Mouse (Mus musculus) lung, embryonic 15.5 days (tissue): ENCODE measurements around the gene Cntnap5a. TPM values are rescaled to one million over a fixed set of nuclear protein-coding genes. Genes with fewer than 3 reads are reported as not detected.
"Not testable (repeated sequence)": the region's sequence is repeated elsewhere in the genome, so short reads cannot be mapped to it uniquely, and the experiment has no call there.

Experiments
- ATAC-seq: fragments of 200-750 bp; cut with Nextera tagmentation; 2 replicates; pipeline ENCODE4 v1.8.0; 2017; ENCODE audit warnings: moderate number of reproducible peaks, borderline replicate concordance; ENCODE audit not compliant: low FRiP score, low TSS enrichment; ENCODE audit errors: extremely low read depth
- H3K27ac ChIP-seq: fragments of 300-500 bp; sonication (generic); 2 replicates; pipeline ENCODE4 v1.5.1; 2015; ENCODE audit warnings: moderate library complexity, mild to moderate bottlenecking, inconsistent platforms
- H3K27me3 ChIP-seq: fragments of 300-500 bp; sonication (generic); 2 replicates; pipeline ENCODE4 v1.6.1; 2015; ENCODE audit warnings: inconsistent platforms
- H3K36me3 ChIP-seq: fragments of 300-500 bp; sonication (generic); 2 replicates; pipeline ENCODE4 v1.6.1; 2015; ENCODE audit warnings: inconsistent platforms
- H3K4me1 ChIP-seq: fragments of 300-500 bp; sonication (generic); 2 replicates; pipeline ENCODE4 v1.6.1; 2015; ENCODE audit warnings: inconsistent platforms
- H3K4me2 ChIP-seq: fragments of 300-500 bp; sonication (generic); 2 replicates; pipeline ENCODE4 v1.6.1; 2015; ENCODE audit warnings: inconsistent platforms, mild to moderate bottlenecking, moderate library complexity
- H3K4me3 ChIP-seq: fragments of 300-500 bp; sonication (generic); 2 replicates; pipeline ENCODE4 v1.5.1; 2015; ENCODE audit warnings: mild to moderate bottlenecking, inconsistent platforms
- H3K9ac ChIP-seq: fragments of 300-500 bp; sonication (generic); 2 replicates; pipeline ENCODE4 v1.6.1; 2015; ENCODE audit warnings: inconsistent platforms
- H3K9me3 ChIP-seq: fragments of 300-500 bp; sonication (generic); 2 replicates; pipeline ENCODE4 v1.6.1; 2016; ENCODE audit warnings: inconsistent platforms
- WGBS: fragments of 180-500 bp; shearing (Covaris S2); methylation state at CpG from one replicate; pipeline ENCODE4 v1.1.7; 2015; 5-methylcytosine and 5-hydroxymethylcytosine counted together
- polyA plus RNA-seq: library from polyadenylated mRNA; unstranded; fragments of >200 nt; fragmentation: Nextera tagmentation; extraction: Ambion mirVana; gene quantifications from 2 replicates; pipeline ENCODE4 v1.2.1, GENCODE M21; 2015

Cntnap5a gene
- polyA plus RNA-seq, 1 experiment from 2014 or later, result 0.01 TPM

DNA sequence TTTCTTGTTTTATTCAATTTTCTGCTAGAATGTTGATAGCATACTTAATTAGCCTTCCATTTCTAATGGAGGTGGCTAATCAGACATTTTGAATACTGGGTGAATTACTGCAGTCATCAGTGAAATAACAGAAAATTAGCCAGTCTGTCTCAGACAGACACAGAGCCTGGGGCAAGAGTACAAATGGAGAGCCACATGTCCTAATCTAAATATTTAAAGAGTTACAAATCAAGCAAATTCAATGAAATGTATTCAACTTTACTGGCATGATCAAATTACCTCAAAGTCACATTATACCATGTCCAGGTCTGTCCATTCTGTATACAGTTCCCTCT lies 423.1 kb downstream of the Cntnap5a start:
- Histone ChIP-seq H3K4me3 (no peak overlapping the region), H3K9me3 (no peaks in the 10 kb centered on the region), H3K4me1 (no peaks in the 10 kb centered on the region), H3K4me2 (no peak overlapping the region), H3K27ac (no peak overlapping the region), H3K36me3 (no peaks in the 10 kb centered on the region), H3K9ac (no peak overlapping the region), H3K27me3 (no peaks in the 10 kb centered on the region)
- ATAC-seq, result no peak

DNA sequence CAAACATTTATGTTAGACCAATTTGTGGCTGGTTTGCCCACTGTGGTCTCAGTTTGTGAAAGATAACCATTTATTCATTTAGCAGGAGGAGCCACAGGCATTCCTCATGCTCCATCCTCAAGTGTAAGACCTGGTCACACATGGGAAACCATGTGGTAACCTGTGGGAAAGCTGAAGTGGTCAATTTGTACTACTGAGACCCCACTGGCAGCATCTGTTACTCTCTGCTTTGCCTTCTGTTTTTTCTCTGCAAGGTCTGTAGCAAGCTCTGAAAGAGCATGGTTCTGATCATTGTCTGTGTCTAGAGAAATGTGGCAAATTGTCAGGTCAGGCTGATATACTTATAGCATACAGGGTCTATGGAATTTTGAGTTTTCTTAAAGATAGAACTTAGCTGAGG lies 423.8 kb downstream of the Cntnap5a start:
- Histone ChIP-seq H3K9ac (no peak overlapping the region), H3K27ac (no peak overlapping the region), H3K36me3 (no peaks in the 10 kb centered on the region), H3K9me3 (no peaks in the 10 kb centered on the region), H3K27me3 (no peaks in the 10 kb centered on the region), H3K4me3 (no peak overlapping the region), H3K4me1 (no peaks in the 10 kb centered on the region), H3K4me2 (no peak overlapping the region)
- ATAC-seq, result no peak

DNA sequence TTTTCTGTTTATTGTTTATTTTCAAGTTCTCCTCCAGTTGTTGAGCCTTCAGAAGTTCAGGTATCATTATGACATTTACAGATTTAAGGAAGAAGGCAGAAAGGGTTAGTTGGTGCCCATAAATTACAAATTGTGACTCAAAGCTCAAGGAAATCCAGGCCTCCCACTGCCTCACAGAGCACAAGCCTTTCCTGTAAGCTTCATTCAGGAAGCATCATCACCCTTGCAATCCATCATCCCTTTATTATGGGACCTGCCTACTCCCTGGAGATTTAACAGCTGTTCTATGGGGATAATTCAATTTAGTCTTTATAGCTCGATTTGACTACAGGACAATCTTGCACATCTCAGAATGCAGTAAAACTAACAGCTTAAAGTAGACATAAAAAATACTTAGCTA lies 441.2 kb downstream of the Cntnap5a start:
- Histone ChIP-seq H3K9ac (no peak overlapping the region), H3K9me3 (no peaks in the 10 kb centered on the region), H3K4me2 (no peak overlapping the region), H3K36me3 (no peaks in the 10 kb centered on the region), H3K4me1 (no peaks in the 10 kb centered on the region), H3K4me3 (no peak overlapping the region), H3K27ac (no peak overlapping the region), H3K27me3 (no peaks in the 10 kb centered on the region)
- 54% methylated on average over 1 of the region's 1 CpGs for WGBS
- ATAC-seq, result no peak

DNA sequence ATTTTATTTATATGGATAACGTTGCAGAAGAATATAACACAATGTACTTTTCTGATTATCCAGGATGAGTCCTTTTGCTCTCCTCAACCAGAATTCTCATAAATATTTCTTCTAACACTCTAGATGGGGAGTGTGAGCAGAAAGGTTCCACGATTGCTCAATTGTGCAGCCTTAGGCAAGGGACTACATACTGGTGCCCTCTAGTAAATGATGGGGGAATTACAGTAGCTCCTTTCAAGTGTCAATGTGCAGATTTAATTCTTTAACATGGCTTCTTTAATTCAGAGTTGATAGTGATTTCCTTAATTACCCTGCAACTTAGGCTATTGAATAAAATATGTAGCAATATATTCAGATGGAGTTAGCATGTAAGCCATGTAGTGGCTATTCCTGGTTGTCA lies 442.5 kb downstream of the Cntnap5a start:
- H3K9ac ChIP-seq, result no peak overlapping the region
- ATAC-seq, result no peak
- H3K27me3 ChIP-seq, result no peaks in the 10 kb centered on the region
- H3K4me3 ChIP-seq, result no peak overlapping the region
- H3K27ac ChIP-seq, result no peak overlapping the region
- H3K9me3 ChIP-seq, result no peaks in the 10 kb centered on the region
- 51% methylated on average over 2 of the region's 2 CpGs for WGBS
- no peaks in the 10 kb centered on the region for H3K4me1 ChIP-seq
- no peaks in the 10 kb centered on the region for H3K36me3 ChIP-seq
- no peak overlapping the region for H3K4me2 ChIP-seq

DNA sequence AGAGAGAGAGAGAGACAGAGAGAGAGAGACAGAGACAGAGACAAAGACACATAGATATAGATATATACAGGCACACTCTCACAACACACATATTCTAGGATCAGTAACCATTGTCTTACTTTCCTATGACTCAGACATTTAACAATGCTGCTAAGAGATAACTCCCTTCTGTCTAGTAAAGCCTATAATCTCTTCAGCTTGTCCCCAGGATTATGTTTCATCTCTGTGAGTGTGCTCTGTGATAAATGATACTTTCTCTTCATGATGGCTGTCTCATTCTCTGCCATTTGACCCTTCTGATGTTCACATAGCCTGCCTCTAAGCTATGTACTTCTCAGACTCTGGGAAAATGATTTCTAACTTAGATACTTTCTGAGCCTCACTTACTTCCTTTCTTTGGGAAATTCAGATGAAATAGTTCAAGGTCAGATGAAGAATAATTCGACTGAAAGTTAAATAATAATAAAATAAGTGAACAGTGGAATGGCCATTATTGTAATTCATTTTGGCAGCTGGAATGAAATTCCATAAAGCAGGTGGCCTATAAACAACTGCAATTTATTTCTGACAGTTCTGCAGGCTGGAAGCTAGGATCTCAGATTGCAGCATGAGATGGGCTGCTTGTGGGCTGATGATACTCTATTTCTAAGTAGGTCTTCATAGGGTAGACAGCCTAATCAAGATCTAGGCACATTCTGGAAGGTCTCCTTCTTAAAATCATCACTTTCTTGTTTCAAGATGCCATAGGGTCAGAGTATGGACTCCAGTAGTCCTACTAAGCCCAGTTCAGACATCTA lies 444.1 kb downstream of the Cntnap5a start:
- Histone ChIP-seq H3K27me3 (no peaks in the 10 kb centered on the region), H3K36me3 (no peaks in the 10 kb centered on the region), H3K9ac (no peak overlapping the region), H3K9me3 (no peaks in the 10 kb centered on the region), H3K4me3 (no peak overlapping the region), H3K4me1 (no peaks in the 10 kb centered on the region), H3K4me2 (no peak overlapping the region), H3K27ac (no peak overlapping the region)
- WGBS, result 46% methylated on average over 1 of the region's 1 CpGs
- no peak for ATAC-seq

DNA sequence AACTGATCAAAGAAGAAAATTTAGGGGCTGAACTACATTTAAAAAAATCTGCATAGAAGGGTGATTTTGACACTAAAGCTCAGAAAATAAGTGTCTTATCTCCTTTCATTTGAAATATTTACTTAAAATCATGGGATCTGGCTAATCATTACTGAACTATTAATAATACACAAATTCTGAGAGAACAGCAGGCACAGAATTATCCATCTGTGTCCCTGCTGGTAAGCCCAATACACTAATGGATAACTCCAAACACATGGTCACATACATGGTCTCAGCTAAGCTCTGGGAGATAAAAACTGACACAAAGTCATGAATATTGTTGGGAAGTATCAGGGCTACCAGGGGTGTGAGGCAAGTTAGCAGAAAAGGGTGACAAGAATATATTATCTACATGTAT lies 447.9 kb downstream of the Cntnap5a start:
- H3K27ac ChIP-seq, result no peak overlapping the region
- H3K36me3 ChIP-seq, result no peaks in the 10 kb centered on the region
- H3K4me2 ChIP-seq, result no peak overlapping the region
- no peaks in the 10 kb centered on the region for H3K27me3 ChIP-seq
- no peak for ATAC-seq
- no peak overlapping the region for H3K4me3 ChIP-seq
- no peak overlapping the region for H3K9ac ChIP-seq
- no peaks in the 10 kb centered on the region for H3K4me1 ChIP-seq
- no peaks in the 10 kb centered on the region for H3K9me3 ChIP-seq

DNA sequence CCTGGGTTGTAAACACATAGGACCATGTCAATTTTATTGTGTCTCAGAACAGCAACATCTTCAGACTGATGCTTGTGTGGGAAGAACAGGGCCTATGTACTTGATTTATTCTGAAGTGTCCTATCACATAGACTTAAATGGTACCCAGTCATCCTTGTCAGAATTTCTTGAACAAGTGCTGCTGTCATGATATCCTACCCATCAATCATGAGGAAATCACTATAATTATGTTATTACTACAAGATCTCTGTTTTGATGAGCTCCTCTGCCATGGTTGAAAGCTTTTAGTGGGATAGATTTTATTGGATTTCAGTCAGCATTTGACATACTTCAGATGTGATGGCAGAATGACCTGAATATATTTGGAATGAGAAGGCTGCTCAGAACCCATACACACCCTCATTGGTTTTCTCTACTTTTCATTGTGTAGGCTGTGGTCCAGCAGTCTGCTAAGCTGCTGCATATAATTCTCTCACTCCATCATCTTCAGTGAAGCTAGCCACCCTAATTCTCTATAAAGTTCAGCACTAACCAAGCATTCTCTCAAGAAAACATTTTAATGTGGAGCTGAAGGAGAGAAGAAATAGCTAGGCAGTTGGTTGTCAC lies 465.3 kb downstream of the Cntnap5a start:
- H3K9ac ChIP-seq, result no peak overlapping the region
- no peak overlapping the region for H3K4me2 ChIP-seq
- no peak overlapping the region for H3K27ac ChIP-seq
- H3K36me3 ChIP-seq, result no peaks in the 10 kb centered on the region
- no peak overlapping the region for H3K4me3 ChIP-seq
- H3K4me1 ChIP-seq, result no peaks in the 10 kb centered on the region
- ATAC-seq, result no peak
- no peaks in the 10 kb centered on the region for H3K9me3 ChIP-seq
- H3K27me3 ChIP-seq, result no peaks in the 10 kb centered on the region

DNA sequence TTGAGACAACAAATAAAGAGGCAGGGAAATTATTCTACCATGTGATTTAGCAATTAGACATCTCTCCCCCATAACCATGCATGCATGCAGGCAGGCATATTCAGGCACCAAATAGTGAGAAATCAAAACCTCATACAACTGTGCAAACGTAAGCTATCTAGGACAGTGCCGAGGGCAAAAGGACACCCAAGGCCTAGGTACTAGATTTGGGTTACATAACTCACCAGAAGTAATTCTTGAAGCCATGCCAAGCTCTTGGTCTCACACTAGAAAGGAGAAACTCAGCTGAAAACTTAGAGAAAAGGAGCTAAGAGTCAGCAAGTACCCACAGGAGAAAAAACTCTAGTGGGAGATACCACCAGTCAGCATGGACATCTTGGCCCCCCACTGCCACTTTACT lies 499.9 kb downstream of the Cntnap5a start:
- WGBS, result 85% methylated on average over 2 of the region's 2 CpGs

DNA sequence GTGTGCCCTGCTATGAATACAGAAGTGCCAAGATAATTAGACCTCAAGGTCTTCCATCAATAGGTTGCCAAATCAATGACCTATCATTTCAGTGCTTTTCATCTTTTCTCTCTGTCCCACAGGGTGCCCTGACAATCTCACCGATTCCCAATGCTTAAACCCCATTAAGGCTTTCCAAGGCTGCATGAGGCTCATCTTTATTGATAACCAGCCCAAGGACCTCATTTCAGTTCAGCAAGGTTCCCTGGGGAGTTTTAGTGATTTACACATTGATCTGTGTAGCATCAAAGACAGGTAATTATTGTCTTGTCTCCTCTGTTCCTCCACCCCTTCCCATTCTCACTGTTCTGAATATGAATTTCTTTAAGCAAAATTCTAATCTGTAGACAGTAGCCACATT lies 503.6 kb downstream of the Cntnap5a start:
- ATAC-seq, H3K4me1 ChIP-seq, H3K4me3 ChIP-seq, H3K9me3 ChIP-seq, H3K27me3 ChIP-seq, H3K4me2 ChIP-seq, H3K36me3 ChIP-seq, H3K27ac ChIP-seq, H3K9ac ChIP-seq: not testable (repeated sequence)
- WGBS, result 87% methylated on average over 1 of the region's 1 CpGs

More for the DNA sequence above, 499.9 kb downstream of the Cntnap5a start:
- Histone ChIP-seq H3K9ac (no peak overlapping the region), H3K36me3 (no peaks in the 10 kb centered on the region), H3K9me3 (no peaks in the 10 kb centered on the region), H3K4me1 (no peaks in the 10 kb centered on the region), H3K27ac (no peak overlapping the region), H3K27me3 (no peaks in the 10 kb centered on the region), H3K4me2 (no peak overlapping the region), H3K4me3 (no peak overlapping the region)
- no peak for ATAC-seq

DNA sequence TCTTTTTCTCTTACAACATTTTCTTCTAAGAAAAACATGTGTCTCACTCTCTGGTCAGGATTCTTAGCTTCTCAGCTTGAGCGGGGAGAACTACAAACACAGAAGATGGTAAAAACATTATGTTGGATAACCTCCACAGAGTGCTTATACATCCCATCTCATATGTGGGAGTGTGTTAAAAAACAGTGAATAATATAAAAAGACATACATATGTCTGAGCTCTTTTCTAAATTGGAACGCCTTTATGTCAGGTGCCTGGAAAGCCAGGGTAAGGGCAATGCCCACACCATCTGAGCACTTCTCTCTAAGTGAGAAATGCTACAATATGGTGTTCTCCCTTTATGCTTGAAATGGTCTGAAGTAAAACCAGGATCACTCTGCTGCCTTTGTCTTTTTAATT lies 507.7 kb downstream of the Cntnap5a start:
- Histone ChIP-seq H3K36me3 (no peaks in the 10 kb centered on the region), H3K4me3 (no peak overlapping the region), H3K4me1 (no peaks in the 10 kb centered on the region), H3K27me3 (no peaks in the 10 kb centered on the region), H3K9ac (no peak overlapping the region), H3K4me2 (no peak overlapping the region), H3K9me3 (no peaks in the 10 kb centered on the region), H3K27ac (no peak overlapping the region)
- no peak for ATAC-seq
- WGBS, result 90% methylated on average over 2 of the region's 2 CpGs

DNA sequence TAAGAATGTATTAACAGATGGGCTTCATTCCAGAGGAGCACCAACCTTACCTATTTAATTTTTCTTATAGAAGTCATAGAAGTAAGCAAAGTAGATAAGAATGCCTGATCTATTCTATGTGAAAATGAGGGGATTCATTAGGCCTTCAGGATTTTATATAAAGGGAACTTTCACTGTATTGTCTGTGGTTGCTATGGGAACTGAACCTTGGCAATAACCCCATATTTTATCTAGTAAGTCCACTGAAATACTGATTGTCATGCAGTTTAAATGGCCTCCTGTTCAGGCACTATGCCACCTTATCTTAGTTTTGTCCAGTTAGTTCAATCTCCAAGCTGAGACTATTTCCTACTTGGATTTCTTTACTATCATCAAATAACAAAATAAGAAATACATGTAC lies 532.3 kb downstream of the Cntnap5a start:
- no peak overlapping the region for H3K4me3 ChIP-seq
- H3K27me3 ChIP-seq, result no peaks in the 10 kb centered on the region
- H3K9me3 ChIP-seq, result no peaks in the 10 kb centered on the region
- H3K4me1 ChIP-seq, result no peaks in the 10 kb centered on the region
- no peaks in the 10 kb centered on the region for H3K36me3 ChIP-seq
- H3K4me2 ChIP-seq, result no peak overlapping the region
- no peak for ATAC-seq
- H3K9ac ChIP-seq, result no peak overlapping the region
- no peak overlapping the region for H3K27ac ChIP-seq

DNA sequence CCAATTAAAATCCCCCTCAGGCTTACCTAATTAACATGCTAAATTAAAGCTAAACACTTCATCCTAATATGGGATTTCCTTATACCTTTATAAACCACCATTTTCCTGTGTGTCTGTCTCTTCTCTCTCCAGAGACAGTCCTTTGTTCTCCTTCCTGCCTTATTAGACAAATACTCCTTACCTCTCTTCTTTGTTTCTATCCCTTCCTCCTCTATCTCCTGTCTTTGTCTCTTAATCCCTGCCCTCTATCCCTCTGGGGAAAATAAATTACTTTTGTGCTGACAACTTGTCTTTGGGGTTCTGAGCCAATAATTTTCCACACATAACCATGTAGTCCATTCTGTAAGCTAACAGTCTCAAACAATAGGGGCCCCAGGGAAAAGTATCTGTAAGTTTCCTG lies 556.0 kb downstream of the Cntnap5a start:
- no peaks in the 10 kb centered on the region for H3K36me3 ChIP-seq
- no peak overlapping the region for H3K9ac ChIP-seq
- no peak overlapping the region for H3K4me2 ChIP-seq
- no peak for ATAC-seq
- H3K27ac ChIP-seq, result no peak overlapping the region
- no peaks in the 10 kb centered on the region for H3K27me3 ChIP-seq
- no peaks in the 10 kb centered on the region for H3K4me1 ChIP-seq
- no peaks in the 10 kb centered on the region for H3K9me3 ChIP-seq
- no peak overlapping the region for H3K4me3 ChIP-seq

DNA sequence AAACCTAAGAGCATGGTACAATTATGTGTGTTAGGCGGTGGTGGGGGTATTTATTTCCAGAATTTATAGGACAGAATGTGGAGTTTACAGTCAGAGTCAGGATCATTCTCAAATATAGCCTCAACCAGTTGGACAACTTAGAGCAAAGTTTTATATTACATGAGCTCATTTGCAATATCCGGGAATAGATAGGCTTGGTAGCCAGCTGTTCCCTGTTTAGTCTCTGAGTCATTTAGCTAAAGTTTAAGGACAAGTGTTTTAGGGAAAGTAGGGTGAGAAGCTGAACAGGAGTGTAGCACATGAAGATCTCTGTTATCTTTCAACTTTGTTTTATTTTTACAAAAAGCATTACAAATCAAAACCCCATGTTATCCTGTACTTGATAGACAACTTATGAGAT lies 559.3 kb downstream of the Cntnap5a start:
- Histone ChIP-seq H3K27me3 (no peaks in the 10 kb centered on the region), H3K27ac (no peak overlapping the region), H3K36me3 (no peaks in the 10 kb centered on the region), H3K9me3 (no peaks in the 10 kb centered on the region), H3K4me2 (no peak overlapping the region), H3K4me1 (no peaks in the 10 kb centered on the region), H3K4me3 (no peak overlapping the region), H3K9ac (no peak overlapping the region)
- 70% methylated on average over 2 of the region's 2 CpGs for WGBS
- no peak for ATAC-seq
